Mouse (Mus musculus): Measurements from ENCODE around the gene Guca2a. TPM values are rescaled to one million over a fixed set of nuclear protein-coding genes. Genes with fewer than 3 reads are reported as not detected.

The Guca2a gene
- total and polyA plus RNA-seq, 3 experiments = not detected

GRCm38 (mm10) chr4:119667454-119667853 lies 29.9 kb downstream of the Guca2a start:
- no peaks in the 10 kb centered on the region for H3K36me3 ChIP-seq (replicated peaks in 1 of 2; ENCODE audit: control insufficient read depth in 1 of 2, insufficient read depth in 1 of 2, low read length in 1 of 2)
- DNase-seq (ENCODE audit: extremely low read depth) = peak; percentile 84
- H3K27ac ChIP-seq (ENCODE audit: insufficient read depth, low read depth) = no peak overlapping the region
- H3K4me3 ChIP-seq (replicated peaks in 1 of 3; ENCODE audit: low read depth in 2 of 3, low read length in 2 of 3, poor library complexity in 1 of 3) = no peak overlapping the region
- TF ChIP-seq CTCF (conservative IDR thresholded peaks at IDR 0.05 in 1 of 2, IDR thresholded peaks at IDR 0.05 in 1 of 2; ENCODE audit: low read depth in 2 of 2, low read length in 2 of 2) (peak; percentile 73 to 92), MAZ (IDR thresholded peaks at IDR 0.05; ENCODE audit: low read depth, low read length) (0 out of 2 replicates have a peak, but pooled peaks have one; percentile 24), MXI1 (IDR thresholded peaks at IDR 0.05; ENCODE audit: low read depth, low read length) (no peak), TBP (conservative IDR thresholded peaks at IDR 0.05; ENCODE audit: low read depth, low read length) (no peak), SMC3 (IDR thresholded peaks at IDR 0.05; ENCODE audit: low read depth, low read length) (peak; percentile 80), RAD21 (IDR thresholded peaks at IDR 0.05; ENCODE audit: low read depth, low read length) (peak; percentile 89)
- no peak overlapping the region for H3K9ac ChIP-seq (ENCODE audit: insufficient read depth, low read depth)
- peaks cover 36 to 73% of the 10 kb centered on the region in 2 experiments for H3K4me1 ChIP-seq (ENCODE audit: control insufficient read depth in 1 of 2, insufficient read depth in 2 of 2)
- H3K4me2 ChIP-seq (ENCODE audit: insufficient read depth, low read depth, poor library complexity, severe bottlenecking) = no peak overlapping the region
- in situ Hi-C loops (cut with MboI; ENCODE audit: low pct_ligation_motif_present, low pct_unique_long_range_greater_than_20kb, low sequenced_read_pairs) (loop anchor here (5.0 to 25.0 kb wide), 4 partner anchors 35 to 405 kb away; partner anchors contain the start of genes Cldn19, Ppcs and Zmynd12), dilution Hi-C loops (cut with MboI; ENCODE audit: extremely low pct_ligation_motif_present, extremely low pct_unique_long_range_greater_than_20kb, low sequenced_read_pairs) (no loop called here)
- H3K9me3 ChIP-seq (replicated peaks; ENCODE audit: low read length) = no peaks in the 10 kb centered on the region
- no peaks in the 10 kb centered on the region for H3K79me2 ChIP-seq (replicated peaks; ENCODE audit: control insufficient read depth, extremely low read depth, insufficient read depth, poor library complexity, severe bottlenecking)
- H3K27me3 ChIP-seq (replicated peaks) = no peaks in the 10 kb centered on the region

DNA sequence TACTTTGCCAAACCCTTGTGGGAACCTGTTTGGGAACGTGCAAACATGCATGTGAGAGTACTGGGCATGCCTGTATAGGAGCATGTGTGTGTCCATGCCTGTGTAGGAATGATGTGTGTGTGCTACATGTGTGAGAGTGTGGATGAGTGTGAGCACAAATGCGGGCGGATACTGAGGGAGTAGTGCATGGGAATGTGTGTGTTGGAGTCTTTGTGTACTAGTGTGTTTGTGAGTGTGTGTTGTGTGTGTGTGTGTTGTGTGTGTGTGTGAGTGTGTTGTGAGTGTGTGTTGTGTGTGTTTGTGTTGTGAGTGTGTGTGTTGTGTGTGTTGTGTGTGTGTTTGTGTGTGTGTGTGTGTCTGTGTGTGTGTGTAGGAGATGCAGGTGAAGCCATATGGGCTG lies 30.7 kb downstream of the Guca2a start:
- Histone ChIP-seq H3K79me2 (replicated peaks; ENCODE audit: control insufficient read depth, extremely low read depth, insufficient read depth, poor library complexity, severe bottlenecking) (no peaks in the 10 kb centered on the region), H3K27ac (ENCODE audit: insufficient read depth, low read depth) (no peak overlapping the region), H3K36me3 (replicated peaks in 1 of 2; ENCODE audit: control insufficient read depth in 1 of 2, insufficient read depth in 1 of 2, low read length in 1 of 2) (no peaks in the 10 kb centered on the region), H3K9me3 (replicated peaks; ENCODE audit: low read length) (no peaks in the 10 kb centered on the region), H3K4me3 (replicated peaks in 1 of 3; ENCODE audit: low read depth in 2 of 3, low read length in 2 of 3, poor library complexity in 1 of 3) (no peak overlapping the region), H3K27me3 (replicated peaks) (no peaks in the 10 kb centered on the region), H3K9ac (ENCODE audit: insufficient read depth, low read depth) (no peak overlapping the region), H3K4me1 (ENCODE audit: control insufficient read depth in 1 of 2, insufficient read depth in 2 of 2) (peaks cover 34 to 73% of the 10 kb centered on the region in 2 experiments), H3K4me2 (ENCODE audit: insufficient read depth, low read depth, poor library complexity, severe bottlenecking) (no peak overlapping the region)
- in situ Hi-C loops (cut with MboI; ENCODE audit: low pct_ligation_motif_present, low pct_unique_long_range_greater_than_20kb, low sequenced_read_pairs) = loop anchor here (5.0 to 25.0 kb wide), 4 partner anchors 36 to 406 kb away; partner anchors contain the start of genes Cldn19, Ppcs and Zmynd12
- no peak for TF ChIP-seq CHD1 (IDR thresholded peaks at IDR 0.05; ENCODE audit: low read depth, low read length)
- TF ChIP-seq SMC3 (IDR thresholded peaks at IDR 0.05; ENCODE audit: low read depth, low read length) = no peak
- no peak for TF ChIP-seq EP300 (IDR thresholded peaks at IDR 0.05; ENCODE audit: low read length)
- TF ChIP-seq NELFE (IDR thresholded peaks at IDR 0.05; ENCODE audit: low read depth, low read length) = no peak
- TF ChIP-seq MXI1 (IDR thresholded peaks at IDR 0.05; ENCODE audit: low read depth, low read length) = no peak
- TF ChIP-seq UBTF (IDR thresholded peaks at IDR 0.05; ENCODE audit: low read depth, low read length) = no peak
- no peak for TF ChIP-seq ZMIZ1 (IDR thresholded peaks at IDR 0.05; ENCODE audit: low read depth, low read length)
- TF ChIP-seq MAZ (IDR thresholded peaks at IDR 0.05; ENCODE audit: low read depth, low read length) = no peak
- TF ChIP-seq ETS1 (conservative IDR thresholded peaks at IDR 0.05; ENCODE audit: low read depth, low read length) = no peak
- no peak for TF ChIP-seq RCOR1 (conservative IDR thresholded peaks at IDR 0.05; ENCODE audit: low read depth, low read length)
- no peak for TF ChIP-seq POLR2AphosphoS2 (IDR thresholded peaks at IDR 0.05; ENCODE audit: low read depth, low read length)
- no peak for TF ChIP-seq PAX5 (IDR thresholded peaks at IDR 0.05; ENCODE audit: low read length)
- TF ChIP-seq MEF2A (IDR thresholded peaks at IDR 0.05; ENCODE audit: borderline replicate concordance, low read depth, low read length) = no peak
- no peak for TF ChIP-seq JUND (conservative IDR thresholded peaks at IDR 0.05; ENCODE audit: low read depth, low read length)
- TF ChIP-seq IRF4 (IDR thresholded peaks at IDR 0.05; ENCODE audit: low read depth, low read length) = no peak
- TF ChIP-seq JUN (IDR thresholded peaks at IDR 0.05; ENCODE audit: insufficient read depth, low read depth, low read length) = no peak
- no peak for TF ChIP-seq MAX (IDR thresholded peaks at IDR 0.05; ENCODE audit: low read length)
- TF ChIP-seq ZC3H11A (IDR thresholded peaks at IDR 0.05; ENCODE audit: low read depth, low read length) = no peak
- DNase-seq (ENCODE audit: extremely low read depth) = no peak
- dilution Hi-C loops (cut with MboI; ENCODE audit: extremely low pct_ligation_motif_present, extremely low pct_unique_long_range_greater_than_20kb, low sequenced_read_pairs) = no loop called here

Measured in CH12.LX (cell line).